Mouse (Mus musculus) liver, postnatal 0 days (tissue): ENCODE measurements around the gene Adgra3.

Experiments used
- CTCF ChIP-seq: sonication (generic); IDR thresholded peaks from 2 replicates; pipeline ENCODE4 v1.5.1; 2016; ENCODE audit warnings: antibody characterized with exemption, low read depth
- EP300 ChIP-seq: IDR thresholded peaks from 2 replicates; pipeline ENCODE4 v1.6.1; 2016; ENCODE audit warnings: antibody characterized with exemption, low read depth, mild to moderate bottlenecking

- TF ChIP-seq EP300 (no peak), CTCF (no peak)
Measured at GRCm38 (mm10) chr5:50064236-50064635, 5.4 kb upstream of the Adgra3 start.
